Mouse (Mus musculus) gastrocnemius, adult 8-10 months (tissue): ENCODE results near the gene F2rl1. TPM values are rescaled to one million over a fixed set of nuclear protein-coding genes. Genes with fewer than 3 reads are reported as not detected.
A peak's percentile ranks its signal among the peaks of the same experiment; 100 is the strongest.
"Not testable (repeated sequence)": the region's sequence is repeated elsewhere in the genome, so short reads cannot be mapped to it uniquely, and the experiment has no call there.

Experiments used
- DNase-seq, 2 experiments: peaks; one replicate each; pipeline ENCODE4 v3.0.0; 2022; ENCODE audit warnings: low spot score in 2 of 2
- total RNA-seq, 4 experiments: library from RNA; stranded (reverse); gene quantifications; 2 replicates each; pipeline ENCODE4 v1.2.4; 2022

F2rl1 gene
- total RNA-seq, 4 experiments from 2014 or later = 0.13 to 0.99 (median 0.24) TPM

DNA sequence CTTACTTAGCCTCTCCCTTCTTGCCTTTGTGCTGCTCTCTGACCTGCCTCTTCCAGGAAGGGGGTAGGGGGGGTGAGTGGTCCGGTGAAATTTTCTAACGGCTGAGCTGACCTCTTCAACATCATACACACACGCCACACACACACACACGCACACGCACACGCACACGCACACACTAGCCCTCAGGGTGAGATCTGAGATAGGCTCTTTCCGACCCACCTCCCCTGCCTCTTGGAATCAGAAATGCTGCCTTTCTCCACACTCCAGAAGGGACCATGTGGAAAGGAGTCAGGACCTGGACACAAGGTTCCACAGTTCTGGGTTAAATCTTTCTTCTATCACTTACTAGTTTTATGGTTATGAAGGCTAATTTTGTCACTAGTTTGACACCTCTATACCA, 8.6 kb upstream of the F2rl1 start:
- no peak for DNase-seq

DNA sequence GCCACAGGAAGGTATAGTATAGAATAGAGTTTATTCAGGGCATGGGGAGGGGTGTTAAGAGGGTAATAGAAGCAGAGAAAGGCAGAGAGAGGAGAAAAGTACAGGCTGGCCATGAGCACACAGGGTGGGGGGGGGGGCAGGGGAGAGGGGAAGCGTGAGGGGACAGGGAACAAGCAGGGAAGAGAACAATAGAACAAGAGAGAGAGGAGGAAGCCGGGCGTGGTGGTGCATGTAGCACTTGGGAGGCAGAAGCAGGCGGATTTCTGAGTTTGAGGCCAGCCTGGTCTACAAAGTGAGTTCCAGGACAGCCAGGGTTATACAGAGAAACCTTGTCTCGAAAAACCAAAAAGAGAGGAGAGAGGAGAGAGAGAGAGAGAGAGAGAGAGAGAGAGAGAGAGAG, 8.1 kb upstream of the F2rl1 start:
- DNase-seq = not testable (repeated sequence)

DNA sequence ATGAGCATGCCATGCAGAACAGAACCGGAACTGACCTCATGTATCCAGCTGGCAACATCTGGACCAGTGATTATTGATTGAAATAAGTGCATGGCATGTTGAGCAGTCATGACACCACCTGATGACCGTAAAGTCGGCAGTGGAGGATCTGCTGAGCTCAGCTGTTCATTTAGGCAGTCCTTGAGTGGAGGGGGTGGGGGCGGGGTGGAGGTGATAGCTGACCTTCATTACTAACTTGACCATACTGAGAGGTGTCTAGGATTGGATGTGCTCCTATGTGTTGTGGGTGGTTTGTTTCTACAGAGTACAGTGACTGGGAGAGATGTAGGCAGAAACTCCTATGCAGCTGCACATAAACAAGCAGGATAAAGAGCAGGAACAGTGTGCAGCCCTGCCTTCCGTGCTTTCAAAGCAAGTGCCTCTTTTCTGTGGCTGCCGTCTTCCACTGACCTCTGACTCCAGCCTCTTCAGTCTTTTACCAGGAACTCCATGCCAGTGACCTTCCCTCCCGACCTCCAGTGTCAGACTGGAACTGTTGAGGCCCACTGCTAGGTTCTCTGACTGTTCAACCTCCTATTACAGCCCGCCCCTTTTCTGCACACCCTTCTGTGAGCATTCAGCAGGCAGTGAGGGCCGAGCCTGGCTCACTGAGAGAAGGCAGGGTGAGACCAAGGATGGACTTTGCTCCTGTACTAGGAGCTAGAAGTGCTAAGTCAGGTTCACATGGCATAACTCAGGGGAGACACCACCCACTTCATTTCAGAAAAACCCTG, 6.4 kb upstream of the F2rl1 start:
- DNase-seq = no peak

DNA sequence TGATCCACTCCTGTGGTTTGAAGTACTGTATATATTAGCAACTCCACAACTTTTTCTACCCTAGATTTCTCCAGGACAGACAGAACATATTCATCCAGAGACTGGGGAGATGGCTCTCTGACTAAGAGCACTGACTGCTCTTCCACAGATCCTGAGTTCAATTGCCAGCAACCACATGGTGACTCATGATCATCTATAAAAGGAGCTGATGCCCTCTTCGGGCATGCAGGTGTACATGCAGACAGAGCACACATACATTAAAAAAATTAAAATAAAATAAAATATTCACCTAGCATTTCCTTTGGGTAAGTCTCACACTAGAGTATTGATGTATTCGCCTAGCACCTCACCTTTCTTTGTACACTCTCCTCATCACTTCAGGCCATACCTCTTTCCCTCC, 4.2 kb upstream of the F2rl1 start:
- DNase-seq = no peak

DNA sequence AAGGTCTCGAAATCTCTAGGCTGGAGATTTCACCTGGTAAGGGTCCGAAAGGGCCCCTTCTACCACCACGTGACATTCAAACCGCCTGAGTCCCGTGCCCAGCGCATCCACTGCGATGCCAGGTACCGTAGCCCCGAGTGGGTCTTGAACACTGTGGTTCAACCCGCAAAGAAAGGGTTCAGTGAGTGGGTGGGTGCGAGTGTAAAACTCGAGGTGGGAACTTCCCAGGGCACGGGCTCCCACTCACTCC, 678 bp downstream of the F2rl1 start:
- DNase-seq = no peak

DNA sequence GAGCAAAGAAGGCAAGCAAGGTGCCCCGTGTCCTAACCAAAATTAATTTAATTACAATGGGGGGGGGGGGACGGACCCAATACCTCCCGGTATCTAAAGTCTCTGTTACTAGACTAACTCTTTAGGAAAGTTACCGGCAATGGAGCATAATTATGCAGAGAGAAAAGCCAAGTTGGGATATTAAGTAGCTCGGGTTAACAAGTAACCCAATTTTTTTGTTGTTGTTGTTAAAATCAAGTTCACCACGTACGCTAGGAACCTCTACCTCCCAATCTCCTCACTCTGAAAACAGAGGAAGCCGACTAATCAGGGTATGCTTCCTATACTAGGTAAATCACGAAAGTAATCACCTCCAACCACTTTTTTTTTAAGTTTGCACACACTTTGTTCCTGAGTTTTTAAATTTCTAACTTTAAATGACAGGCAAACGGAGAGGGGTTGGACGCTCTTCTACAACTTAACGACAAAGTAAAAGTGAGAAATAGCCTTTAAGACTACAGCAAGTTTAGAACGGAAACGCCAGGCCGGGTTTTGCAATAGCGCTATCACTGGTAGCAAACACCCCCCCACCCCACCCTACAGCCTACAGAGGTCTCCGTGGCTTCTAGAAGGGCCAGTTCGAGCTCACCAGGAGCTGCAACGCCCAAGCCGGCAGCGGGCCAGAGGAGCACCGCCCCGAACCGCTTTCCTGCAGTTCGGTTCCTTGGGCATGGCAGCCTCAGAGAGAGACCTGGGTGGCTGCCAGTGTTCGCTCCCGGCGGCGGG, 1.2 kb downstream of the F2rl1 start:
- peak in 1 of 2 experiments; percentile 15 for DNase-seq

DNA sequence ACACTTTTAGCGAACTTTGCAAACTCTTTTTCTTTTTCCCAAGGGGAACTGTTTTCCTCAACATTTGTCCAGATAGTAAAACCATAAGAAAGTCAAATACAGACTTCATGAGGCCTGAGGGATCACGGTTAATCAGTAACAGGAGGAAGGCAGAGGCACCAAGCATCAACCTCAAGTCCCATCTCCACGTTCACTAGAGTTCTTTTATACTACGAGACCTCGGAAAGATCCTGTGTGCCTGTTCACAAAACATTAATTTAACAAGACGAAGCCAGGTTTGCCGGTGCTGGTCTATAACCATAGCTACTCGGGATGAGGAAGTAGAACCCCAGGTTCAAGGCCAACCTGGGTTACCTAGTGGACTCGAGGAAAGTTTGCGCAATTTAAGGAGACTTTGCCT, 2.9 kb downstream of the F2rl1 start:
- DNase-seq = no peak

DNA sequence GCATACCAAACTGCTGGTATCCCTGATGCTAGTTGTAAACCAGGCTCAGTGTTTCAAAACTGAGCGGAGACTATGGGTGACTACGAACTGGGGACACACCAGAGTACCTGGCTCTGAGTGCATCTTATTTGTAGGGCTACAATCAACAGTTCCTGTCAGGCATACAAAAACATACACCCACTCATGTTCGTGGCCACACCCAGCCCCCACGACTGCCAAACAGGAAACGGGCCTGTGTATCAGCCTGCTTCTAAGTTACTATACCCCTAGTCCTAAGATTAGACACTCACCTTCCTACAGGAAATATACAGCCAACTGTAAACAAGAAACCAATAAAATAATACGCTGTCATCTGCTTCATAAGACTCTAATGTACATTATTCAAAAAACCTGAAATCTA, 4.0 kb downstream of the F2rl1 start:
- DNase-seq = no peak

DNA sequence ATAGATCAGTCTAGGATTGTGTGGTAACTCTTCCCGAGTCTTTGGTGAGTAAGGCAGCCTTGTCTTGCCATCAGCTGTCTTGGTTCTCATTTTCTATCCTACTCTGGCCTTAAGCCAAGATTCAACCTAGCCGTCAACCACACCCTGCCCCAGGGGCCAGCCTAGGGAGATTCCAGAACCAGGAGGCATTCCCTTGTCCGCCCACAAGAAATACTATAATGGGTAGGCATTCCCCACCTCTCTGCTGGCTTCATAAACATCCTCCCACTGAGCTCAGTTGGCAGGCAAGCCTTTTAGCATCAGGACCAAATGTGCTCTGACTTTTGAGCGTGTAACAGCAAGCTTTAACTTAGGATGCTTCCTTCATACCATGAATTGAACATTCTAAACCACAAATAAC, 10.3 kb downstream of the F2rl1 start:
- no peak for DNase-seq

DNA sequence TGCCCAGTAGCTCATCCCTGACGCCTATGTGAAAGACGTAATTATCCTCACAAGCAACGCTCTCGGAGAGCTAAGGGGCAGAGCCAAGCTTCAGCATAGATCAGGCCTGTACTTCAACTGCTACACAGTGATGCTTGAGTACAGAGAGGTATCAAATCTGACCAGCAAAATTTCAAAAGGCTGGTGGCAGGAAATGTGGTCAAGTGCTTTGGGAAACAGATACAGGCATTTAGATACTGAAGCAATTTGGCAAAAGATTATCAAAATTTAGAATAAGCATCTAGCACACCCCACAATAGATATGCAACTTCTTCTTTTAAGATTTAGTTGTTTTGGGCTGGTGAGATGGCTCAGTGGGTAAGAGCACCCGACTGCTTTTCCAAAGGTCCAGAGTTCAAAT, 15.0 kb downstream of the F2rl1 start:
- no peak for DNase-seq

DNA sequence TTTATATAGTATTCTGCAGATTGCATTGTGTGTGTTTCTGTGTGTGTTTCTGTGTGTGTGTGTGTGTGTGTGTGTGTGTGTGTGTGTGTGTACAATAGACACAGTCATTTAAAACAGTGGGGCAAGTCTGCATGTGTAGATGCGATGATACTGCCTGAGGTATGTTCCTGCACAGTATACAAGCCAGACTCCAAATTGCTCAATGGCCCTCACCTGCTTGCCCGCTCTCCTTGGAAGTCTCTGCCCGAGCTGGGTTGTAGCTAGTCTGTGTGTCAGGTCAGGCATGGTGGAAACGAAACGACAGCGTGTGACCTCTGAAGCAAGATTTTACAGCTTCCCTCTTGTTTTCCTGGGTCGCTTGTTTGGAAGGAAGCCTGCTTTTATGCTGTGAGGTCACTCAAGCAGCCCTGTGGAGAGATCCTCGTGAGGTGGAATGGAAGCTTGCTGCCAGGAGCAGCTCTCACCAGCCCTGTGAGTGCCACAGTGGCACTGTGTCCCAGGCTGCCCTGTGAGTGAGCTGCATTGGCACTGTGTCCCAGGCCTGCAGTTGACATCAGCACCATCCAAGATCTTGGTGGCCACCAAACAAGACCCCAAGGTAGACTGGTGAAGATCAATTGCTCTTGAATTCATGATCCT, 21.6 kb downstream of the F2rl1 start:
- DNase-seq = no peak

DNA sequence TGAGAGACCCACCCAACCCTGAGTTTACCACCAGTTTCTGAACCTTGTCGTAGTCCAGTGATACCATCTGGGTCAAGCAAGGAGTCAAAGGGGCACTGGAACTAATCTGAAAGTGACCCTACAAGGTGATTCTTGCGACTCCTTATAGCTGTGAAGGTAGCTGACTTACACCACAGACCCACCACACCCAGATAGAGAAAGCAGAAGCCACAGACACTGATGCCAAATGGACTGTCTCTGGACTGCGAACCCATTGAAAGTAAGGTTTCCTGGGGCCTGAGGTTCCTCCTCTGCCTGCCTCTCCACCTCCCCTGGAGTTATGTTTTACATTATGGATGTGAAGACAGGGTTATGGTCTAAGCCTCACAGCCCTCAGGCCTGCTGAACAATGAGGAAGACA, 28.4 kb downstream of the F2rl1 start:
- DNase-seq = no peak

DNA sequence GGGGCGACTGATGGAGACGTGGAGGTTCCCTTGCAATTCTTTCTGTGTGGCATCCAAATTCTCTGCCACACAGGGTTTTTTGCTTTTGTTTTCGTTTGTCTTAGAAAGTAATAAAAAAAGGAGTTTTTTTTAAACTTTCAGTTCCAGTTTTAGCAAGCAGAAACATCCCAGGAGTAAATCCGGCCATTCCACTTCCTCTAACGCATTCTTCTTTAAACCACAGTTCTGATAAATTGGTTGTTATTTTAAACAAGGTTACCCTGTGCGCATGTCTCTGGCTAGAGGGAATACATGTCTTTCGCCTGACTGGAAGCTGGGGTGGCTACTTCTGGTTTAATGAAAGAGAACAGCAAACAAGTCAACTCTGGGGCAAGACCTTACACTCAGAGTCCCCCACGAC, 30.2 kb downstream of the F2rl1 start:
- DNase-seq = no peak

DNA sequence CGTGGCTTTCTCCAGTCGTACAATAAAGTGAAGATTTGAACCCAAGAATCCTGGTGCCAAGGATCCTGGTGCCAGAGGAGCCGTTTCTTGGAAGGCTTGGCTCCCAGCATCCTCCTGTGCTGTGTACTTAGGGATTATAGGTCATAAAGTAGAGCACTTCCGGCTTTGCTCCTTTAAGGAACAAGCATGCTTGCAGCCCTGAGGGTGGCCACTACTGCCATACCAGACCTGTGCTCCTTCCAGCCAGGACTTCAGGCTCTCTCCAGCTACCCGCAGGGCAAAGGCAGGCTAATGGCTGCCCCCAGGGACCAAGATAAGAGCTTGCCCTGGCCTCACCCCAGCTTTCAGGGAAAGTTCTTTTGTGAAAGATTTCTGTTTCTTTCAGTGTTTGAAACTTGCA, 31.7 kb downstream of the F2rl1 start:
- DNase-seq = no peak

DNA sequence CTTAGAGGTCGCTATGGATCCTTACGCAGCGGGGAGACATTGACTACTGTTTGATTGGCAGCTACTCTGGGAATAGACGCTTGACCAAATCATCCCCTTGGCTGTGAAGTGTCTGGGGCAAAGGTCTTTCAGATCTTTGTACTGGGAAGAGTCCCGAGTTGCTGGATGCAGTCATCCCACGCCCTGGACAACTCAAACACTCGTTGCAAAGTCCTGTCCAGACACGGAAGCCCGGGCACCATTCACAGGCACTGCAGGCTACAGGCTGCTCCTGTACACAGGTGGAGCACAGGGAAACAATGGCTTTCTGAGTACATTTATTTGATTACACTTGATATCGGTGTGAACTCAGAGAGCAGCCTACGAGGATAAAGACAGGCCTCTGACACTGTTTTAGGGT, 33.7 kb downstream of the F2rl1 start:
- no peak for DNase-seq

DNA sequence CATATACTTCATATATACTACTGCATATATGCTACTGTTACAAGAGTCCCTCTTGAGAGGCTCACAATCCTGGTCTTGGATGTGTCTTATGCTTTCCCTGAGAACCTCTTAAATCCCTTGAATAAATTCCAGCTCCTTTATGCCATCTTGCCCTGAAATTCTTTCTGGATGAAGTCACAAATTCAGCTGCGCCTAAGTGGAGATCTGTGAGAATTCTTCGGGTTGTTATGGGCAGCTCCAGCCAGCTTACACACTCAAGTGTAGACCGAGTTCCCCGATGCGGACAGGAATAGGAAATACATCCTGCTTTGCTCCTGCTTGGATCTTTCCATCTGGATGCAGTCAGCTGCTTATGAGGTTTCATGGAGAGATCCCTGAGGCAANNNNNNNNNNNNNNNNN, 40.4 kb downstream of the F2rl1 start:
- no peak for DNase-seq

DNA sequence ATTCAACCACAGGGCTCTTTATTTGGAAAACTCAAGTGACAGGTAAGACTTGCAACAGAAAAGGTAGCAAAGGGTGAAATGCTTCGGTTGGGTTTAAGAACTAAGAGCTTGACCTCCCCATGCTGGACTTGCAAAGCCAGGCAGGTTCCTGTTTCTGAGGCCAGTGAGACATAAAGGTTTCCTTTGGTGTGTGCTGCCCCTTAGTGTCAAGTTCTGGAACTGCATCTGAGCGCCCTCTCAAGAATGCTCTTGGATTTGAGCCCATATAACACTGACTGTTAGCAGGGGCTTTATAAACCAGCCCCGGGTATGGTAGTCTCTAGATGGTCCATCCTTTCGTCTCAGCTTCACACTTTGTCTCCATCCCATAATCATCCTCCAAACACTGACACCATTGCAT, 43.6 kb downstream of the F2rl1 start:
- peak; percentile 51 to 54 for DNase-seq

DNA sequence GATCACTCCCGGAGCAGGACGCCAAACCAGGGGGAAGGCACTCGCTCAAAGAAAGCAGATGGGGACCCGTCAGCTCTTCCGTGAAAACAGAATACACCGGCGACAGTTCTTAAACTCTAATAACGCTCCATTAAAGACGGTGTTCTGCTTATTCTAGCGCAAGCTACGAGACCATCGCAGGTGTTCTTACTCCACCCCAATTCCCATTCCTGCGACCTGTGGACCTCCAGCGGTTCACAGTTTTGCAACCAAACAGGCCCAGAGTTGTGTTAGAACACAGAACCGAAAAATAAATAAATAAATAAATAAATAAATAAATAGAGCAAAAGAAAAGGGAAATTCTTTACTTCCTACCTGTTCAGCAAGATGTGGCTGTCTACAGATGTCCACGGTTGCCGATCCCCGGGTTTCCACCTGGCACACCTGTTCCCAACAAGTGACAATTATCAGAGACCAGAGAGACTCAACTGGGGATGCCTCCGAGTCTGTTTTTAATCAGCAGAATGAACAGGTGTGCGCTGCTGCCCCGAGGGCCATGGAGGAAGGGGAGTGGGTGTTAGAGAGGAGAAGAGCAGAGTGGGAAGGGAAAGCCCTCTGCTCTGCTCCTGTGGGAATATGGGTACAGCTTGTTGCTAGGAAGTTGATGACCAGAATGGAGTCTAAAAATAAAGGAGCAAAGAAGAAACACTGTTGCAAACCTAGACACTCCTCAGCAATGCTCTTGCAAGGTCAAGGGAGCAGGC, 46.2 kb downstream of the F2rl1 start, which contains the start of gene S100z:
TSS of gene S100z (minus strand) at position 51 of the 743 bp plus-strand sequence.
- DNase-seq = no peak

DNA sequence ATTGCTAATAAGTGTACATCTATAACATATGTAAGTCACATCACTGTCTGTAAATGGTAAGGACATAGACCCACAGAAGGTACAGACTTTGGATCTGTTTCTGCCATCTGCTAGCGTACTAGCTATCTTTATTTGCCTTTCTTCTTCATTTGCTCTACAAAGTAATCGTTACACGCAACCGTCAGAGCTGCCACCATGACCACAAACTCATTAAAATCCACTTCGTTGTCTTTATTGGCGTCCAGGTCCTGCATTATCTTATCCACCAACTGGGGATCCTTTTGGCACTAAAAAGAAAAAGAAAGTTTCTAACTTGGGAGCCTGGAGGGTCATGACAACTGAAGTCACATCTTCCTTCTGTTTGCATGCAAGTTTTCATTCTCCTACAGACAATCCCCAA, 47.9 kb downstream of the F2rl1 start:
- DNase-seq = no peak

DNA sequence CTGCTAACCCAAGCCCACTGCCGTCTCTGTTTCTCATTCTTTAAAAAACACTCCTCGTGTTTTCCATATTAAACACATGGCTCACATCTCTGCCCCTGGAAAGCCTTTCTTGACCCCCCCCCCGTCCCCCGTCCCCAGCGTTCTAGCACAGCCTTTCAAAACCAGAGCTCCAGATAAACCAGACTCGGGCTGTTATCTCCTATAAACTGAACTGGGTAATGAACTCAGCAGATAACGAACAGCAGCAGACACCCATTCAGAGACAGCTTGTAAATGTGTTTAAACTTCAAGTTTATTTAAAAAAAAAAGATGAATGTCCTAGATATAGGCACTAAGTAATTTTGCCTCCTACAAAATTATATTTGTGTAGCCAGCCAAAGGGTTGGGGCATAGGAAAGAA, 49.9 kb downstream of the F2rl1 start:
- DNase-seq = no peak

DNA sequence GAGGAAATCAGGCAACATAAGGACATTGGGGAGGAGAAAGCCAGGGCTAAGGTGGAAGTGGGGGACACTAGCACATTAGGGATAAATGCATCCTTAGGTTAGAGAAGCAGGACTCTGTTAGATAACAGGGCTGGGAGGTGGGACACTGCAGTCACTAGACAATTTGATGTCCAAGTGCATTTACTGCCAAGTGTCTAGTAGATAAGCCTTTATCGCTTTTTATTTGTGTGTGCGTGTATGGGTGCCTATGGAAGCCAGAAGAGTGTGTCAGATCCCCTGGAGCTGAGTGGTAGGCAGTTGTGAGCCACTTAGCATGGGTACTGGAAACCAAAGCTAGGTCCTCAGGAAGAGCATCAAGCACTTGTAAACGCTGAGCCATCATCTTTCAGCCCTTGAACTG, 50.7 kb downstream of the F2rl1 start:
- DNase-seq = no peak

DNA sequence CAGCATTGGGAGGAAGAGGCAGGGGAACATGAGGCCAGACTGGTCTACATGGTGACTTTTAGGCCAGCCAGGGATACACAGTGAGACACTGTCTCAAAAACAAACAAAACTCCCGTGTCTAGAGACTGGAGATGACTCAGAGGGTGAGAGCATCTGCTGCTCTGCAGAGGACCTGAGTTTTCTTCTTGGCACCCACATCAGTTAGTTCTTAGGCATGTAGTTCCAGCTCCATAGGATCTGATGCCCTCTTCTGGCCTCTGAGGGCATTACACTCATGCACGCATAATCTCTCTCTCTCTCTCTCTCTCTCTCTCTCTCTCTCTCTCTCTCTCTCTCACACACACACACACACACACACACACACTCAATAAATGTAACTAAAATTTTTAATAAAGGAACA, 54.1 kb downstream of the F2rl1 start:
- no peak for DNase-seq
